Mouse (Mus musculus) left cerebral cortex, postnatal 4 days (tissue): ENCODE results near the gene Schip1. TPM values are rescaled to one million over a fixed set of nuclear protein-coding genes. Genes with fewer than 3 reads are reported as not detected.

Experiments
- DNase-seq: peaks from one replicate; pipeline ENCODE4 v3.0.0-alpha.2; 2022
- intact Hi-C: fragments of 180-260 bp; cut with DNase I; formaldehyde crosslinking; loops from one replicate; pipeline ENCODE4 v1.15.1; 2025
- total RNA-seq, 2 experiments: library from RNA; stranded (reverse); gene quantifications; 2 replicates each; pipeline ENCODE4 v1.2.3; 2021

The Schip1 gene
- total RNA-seq, 2 experiments from 2014 or later = 113 to 126 TPM

DNA sequence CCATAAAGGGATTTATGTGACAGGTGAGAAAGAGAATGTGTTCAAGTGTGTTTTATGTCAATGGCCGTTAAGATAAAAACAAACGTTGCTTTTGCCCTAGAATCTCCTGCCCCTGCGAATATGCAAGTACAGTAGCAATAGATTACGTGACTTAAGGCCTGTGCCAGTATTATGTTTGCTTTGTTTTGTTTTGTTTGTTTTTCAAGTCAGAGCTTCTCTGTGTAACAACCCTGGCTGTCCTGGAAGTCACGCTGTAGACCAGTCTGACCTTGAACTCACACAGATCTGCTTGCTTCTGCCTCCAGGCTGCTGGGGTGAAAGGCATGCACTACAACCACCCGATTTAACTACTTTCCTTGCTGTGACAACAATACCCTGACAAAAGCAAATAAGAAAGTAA is 197.7 kb downstream of the Schip1 start:
- no peak for DNase-seq
- intact Hi-C loops = no loop called here

DNA sequence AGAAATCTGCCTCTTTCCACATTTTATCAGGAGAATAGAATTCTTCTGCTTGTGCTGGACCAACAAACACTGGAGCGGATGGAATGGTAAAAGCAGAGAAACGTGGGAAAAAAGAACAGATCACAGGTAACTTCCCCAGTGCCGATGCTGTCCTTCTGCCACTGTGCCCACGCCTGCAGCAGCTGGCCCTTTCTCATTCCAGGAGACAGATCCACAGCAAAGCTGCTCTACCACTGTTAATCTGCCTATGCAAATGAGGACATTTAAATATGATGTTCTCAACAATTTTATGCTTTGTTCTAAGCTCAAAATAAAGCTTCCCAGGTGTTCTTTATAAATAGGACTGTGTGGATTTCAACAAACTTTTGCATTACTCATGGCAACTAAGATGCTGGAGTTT is 203.3 kb downstream of the Schip1 start:
- DNase-seq = no peak
- intact Hi-C loops = no loop called here

DNA sequence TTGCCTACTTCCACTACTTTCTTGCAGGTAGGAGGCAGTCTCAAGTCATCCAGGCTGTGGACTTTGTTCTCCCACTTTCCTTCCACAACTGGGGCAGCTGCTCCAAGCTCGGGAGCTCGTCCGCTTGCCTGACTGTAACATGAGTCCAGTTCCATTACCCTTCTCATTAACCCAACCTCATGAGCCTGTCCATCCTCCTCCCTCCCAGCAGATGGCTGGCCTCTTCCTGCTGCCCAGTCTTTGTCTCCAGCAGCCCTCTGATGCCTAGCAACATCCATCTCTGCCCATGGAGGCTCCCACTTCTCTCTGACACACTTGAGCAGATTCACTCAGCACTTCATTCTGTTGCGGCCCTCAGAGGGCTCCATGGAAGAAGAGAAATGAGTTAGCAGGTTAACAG is 204.6 kb downstream of the Schip1 start:
- intact Hi-C loops = no loop called here
- no peak for DNase-seq

DNA sequence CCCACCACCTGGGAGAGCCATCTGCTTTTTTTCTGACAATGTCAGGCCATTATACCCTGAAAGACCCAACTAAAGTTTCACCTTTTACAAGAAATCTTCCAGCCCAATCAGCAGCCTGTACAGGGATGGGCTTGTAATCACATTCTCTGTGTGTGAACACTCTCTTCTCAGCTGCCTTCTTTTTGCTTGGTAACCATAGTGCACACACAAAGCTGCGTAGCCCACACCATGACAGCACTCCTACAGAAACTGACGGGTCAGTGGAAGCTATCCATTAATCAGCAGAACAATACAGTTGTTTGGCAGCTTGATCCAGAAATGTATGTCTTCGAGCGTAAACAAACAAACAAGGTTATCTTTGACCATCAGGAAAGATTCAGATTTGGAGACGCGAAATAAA is 205.6 kb downstream of the Schip1 start:
- DNase-seq = no peak
- intact Hi-C loops = no loop called here

DNA sequence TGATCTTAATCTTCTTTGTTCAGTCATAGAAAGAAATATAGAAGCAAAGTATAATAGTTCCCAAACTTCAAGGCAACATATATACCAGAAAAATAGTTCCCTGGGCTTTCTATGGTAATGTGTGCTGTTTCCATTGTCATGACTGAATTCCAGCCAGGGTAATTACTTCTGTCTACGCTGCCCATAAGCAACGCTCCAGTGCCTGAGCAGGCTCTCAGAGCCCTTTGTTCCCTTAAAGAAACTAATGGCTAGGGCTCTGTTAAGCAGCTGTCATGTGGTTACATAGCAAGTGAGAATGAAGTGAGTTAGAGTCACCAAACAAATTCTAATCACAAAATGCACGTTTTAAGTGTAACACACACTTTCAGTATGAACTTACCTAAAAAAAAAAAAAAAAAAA is 206.9 kb downstream of the Schip1 start:
- DNase-seq = no peak
- intact Hi-C loops = no loop called here

DNA sequence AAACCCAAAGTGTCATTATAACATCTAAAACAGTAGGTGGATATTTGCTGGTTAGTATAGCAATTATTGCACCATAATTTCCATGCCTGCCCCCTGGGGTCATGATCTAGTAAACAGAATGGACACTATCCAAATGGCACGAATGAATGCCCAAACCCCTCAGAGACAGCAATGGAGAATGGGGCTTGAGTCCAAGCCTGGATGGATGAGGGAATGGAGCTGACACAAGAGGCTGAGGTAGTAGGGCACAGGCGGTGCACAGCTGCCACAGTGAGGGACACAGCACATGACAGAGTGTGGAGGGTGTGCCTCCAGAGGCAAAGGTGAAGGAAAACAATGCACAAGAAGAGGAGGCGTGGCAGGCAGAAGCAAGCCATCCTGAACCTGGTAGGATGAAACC is 207.3 kb downstream of the Schip1 start:
- DNase-seq = peak; percentile 59
- intact Hi-C loops = no loop called here

DNA sequence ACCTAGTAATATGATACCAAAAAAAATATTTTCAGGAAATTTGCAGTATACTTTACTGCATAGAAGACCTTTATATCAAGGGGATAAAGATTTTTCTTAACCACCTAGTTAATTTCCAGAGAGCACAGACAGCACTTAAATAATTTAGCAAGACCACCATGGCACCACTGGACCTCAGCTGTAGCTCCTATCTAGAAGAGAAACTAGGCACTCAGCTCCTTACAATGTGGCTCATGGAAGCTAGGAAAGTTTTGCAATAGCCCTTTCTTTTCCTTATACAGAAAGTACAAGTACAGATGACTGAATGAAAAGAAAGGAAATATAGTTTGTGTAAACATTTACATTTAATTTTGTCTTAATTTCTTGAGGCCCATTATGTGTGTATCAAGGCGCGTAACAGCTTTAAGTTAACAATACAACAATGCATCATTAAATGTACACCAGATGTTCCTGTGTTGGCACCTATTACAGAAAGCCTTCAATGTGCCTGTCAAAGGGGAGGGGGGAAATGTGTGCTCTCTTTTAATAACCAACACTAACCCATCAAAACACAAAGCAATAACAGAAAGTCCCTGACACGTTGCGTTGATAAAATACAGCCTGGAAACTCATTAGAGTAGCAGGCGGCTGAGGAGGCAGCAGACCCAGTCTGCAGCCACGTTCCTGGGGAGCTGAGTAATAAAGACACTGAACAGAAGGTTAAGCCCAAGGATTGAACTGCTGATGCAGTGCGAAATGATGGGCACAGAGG is 218.4 kb downstream of the Schip1 start:
- intact Hi-C loops = no loop called here
- no peak for DNase-seq

DNA sequence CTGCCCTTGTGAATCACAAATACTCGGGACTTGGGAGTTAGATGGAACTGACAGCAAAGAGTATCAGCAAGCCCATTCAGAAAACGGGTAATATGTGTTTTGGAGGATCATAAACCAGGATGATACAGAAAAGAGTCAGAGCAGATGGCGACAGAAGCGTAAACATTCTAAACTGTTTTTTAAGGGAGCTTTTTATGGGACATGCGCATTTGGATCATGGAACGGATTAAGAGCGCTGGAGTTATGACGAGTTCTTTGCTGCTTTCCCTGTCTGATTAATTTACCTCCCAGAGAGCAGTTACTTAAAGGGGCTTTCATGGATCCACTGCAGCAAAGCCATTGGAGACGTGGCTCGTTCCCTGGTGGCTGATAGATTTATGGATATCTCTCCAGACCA is 219.0 kb downstream of the Schip1 start:
- intact Hi-C loops = no loop called here
- DNase-seq = no peak

DNA sequence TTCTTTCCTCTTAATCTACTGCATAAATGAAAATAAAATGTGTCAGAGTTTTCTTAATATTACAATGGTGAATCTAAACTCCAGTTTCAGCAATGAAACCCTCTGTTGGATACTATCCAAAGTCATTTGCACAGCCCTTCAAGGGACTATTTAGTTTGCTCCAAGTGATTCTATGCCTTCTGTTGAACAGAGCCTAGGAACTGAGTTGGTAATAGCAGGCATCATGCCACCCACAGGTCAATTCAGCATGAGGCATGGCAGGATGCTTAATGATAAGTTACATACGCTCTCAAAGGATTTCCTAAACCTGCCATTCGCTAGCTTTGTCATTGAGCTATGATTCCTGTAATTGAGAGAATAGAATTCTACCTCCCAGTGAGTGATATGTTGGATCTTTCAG is 219.9 kb downstream of the Schip1 start:
- intact Hi-C loops = no loop called here
- DNase-seq = no peak

DNA sequence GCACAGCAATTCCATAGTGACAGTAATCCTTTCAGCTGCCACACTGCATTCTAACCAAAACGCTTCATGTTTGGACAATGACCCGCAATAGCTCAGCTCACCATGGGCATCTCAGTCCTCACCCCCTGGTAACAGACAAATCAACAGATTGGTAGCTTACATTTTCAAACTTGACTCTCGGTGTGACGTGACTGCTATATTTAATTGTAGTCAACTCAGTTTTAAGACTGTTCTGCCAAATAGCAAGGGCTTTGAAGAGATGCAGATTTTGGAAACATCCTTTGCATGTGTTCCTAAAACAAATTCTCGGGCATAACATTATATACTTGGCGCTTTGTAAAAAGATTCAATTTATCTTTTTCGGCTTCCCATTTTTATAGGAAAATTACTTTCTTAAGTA is 232.2 kb downstream of the Schip1 start:
- DNase-seq = no peak
- intact Hi-C loops = no loop called here

DNA sequence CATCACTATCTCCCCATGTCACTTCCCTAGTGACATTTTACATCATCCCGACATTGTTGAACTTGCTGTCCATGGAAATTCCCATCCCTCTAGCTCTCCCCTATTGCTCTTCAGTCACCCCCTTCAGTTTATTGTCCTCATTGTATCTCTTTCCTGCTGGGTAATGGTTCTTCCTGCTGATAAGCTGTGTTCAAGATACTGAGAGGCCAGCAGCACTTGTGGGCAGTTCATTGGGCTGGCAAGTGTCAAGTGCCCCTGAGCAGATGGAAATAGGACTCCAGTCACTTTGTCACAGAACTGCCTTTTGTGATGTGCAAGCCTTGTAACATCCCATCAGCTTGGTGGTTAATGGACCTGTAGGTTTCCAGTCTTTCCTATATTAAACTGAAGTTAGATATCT is 241.0 kb downstream of the Schip1 start:
- intact Hi-C loops = no loop called here
- DNase-seq = no peak

DNA sequence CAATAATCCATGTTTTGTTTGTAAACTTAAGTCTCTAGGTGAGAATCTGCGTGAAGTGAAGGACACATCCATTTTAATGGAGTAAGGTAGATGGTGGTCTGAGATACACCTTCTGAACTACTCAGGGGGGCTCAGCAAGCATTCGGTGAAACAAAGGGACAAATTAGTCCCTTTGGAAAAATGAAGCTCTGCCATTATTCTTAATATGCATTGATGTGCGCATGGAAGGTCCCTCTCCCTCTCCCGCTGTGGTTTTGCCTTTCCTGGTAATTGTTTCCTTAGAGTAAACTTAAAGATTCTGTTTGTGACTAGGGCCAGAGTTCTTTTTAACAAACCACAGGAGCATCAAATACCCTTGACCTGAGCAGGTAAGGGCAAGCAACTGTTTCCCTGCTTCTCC is 242.1 kb downstream of the Schip1 start:
- intact Hi-C loops = no loop called here
- no peak for DNase-seq

DNA sequence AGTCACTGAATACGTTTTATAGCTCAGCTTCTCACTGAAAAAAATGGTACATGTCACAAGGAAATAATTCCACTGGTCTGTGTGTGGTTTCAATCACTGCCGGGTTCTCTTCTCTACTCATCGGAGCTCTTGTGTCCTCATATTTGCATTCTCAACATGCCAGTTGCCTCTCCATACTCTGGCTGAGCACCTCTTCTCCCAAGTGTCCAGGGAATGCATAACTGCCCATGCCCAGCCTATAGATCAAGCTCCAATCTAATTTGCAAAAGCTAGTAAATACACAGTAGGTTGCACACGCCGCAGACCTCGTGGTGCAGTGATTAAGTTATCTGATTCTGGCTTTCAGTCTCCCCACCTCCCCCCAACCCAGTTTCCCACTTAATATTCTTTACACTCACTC is 261.0 kb downstream of the Schip1 start:
- intact Hi-C loops = no loop called here
- DNase-seq = no peak

DNA sequence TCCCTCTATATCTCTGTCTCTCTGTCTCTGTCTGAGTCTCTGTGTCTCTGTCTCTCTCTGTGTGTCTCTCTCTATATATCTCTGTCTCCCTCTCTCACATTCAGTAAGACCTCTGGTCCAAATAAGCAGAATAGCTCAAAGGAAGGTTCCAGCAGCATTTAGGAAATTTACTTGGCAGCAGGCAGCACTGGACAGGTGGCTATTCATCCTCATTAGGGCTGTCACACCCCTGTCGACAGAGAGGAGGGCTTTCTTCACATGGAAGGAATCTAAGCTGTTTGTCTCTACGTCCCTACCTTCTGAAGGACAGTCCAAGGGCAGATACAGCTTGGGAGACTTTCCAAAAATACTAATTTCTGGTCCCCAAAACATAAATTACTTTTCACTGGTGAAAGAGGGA is 267.9 kb downstream of the Schip1 start:
- DNase-seq = no peak
- intact Hi-C loops = no loop called here

DNA sequence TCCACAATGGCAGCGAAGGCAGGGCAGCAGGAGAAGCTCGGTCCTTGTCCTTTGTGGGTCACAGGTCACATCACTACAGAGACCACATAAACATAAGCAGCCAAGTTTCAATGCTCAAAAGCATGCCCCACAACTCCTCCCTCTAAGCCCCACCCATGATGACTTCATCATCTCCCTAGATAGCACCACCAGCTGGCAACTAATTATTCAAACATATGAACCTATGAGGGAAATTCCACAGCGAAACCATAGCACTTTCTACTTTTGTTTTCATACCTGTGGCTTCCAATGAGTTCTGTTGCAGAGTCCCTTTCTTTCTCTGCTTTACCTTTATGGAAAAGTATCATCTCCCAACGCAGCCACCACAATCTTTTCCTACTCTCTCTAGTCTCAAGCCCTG is 270.9 kb downstream of the Schip1 start:
- no peak for DNase-seq
- intact Hi-C loops = no loop called here

DNA sequence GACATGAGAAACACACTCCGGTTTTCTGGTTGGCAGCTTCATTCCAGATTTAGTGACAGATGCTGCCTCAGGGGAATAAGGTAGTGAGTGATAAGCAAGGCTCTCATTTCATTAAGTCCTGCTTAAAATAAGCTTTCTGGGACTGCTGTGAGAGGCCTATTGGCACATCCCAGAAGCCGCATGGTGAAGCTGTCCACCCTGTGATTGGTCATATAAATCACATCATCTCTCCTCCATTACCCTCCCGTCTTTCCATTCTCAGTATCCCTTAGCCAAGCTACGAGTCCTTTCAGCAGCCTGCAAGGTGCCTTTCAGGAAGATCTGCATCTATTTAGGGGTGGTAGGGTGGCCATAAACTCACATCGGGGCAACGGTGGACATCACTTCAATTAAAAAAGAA is 286.0 kb downstream of the Schip1 start:
- intact Hi-C loops = no loop called here
- no peak for DNase-seq

DNA sequence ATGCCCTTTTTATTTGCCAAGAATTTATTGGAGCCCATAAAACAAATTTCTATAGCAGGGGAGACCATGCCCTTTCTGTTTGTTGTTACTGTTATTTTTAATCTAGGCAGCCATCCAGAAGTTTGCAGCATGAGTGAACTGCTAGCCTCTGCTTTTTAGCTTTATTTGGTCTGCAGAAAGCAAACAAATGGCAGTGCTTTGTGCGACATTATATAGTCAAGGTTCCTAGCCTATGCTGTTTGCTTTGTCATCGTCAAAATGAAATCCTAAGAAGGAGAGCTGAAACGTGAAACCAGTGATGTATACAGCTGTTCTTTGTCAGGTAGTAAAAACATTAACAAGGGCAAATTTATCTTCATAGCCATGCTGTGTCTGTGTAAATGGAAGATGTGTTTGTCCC is 286.9 kb downstream of the Schip1 start:
- no peak for DNase-seq
- intact Hi-C loops = no loop called here

DNA sequence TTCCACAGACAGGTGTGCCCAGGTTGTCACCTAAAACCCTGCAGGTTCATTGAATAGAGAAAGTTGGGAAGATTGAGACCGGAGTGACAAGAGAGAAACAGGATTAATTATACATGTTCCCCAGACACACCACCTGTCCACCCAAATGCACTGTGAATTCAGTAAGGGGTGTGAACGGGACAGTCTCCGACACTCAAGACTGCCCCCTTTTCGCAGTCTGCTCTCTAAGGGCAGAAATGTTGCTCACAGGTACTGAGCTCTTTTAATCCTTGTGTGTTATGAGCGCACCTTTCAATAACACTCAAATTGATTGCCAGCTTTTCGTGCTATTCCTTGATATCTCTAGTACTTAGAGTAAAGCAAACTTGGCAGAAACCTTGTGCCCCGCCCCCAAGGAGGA is 288.4 kb downstream of the Schip1 start:
- intact Hi-C loops = no loop called here
- no peak for DNase-seq

DNA sequence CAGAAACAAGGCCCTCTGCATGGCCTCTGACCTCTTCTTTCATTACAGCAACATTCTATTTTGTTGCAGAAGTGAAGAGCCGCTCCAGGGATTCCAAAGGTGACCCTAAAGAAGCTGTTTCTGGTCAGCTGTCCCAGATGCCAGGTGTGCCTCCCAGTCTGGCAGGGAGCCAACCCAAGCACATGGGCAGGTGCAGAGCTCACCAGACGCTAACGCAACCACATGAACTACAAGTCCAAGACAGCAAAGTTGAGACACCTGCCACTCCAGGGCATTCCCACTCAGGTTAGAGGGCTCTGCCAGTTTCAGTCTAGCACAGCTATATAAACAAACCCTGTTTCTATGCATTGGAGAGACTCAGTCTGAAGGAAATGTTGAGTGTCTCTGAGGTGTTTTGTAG is 288.9 kb downstream of the Schip1 start:
- intact Hi-C loops = no loop called here
- DNase-seq = peak; percentile 11

DNA sequence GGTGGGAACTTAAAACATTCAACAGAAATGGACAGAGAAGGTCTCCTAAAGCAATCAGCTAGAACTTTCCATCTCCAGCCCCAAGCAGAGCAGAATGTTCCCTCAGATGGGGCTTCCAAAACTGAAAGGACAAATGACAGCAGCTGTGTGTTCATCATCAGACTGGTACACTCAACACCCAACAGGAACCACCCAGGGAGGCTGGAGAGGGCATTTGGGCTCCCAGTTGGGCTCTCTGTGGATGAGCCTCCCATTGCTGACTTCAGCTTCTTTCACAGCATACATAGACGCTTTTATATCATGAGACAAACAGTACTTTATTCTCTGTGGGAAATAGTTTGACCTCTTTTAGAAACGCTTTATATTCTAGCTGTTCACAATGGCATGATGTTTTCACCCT is 291.9 kb downstream of the Schip1 start:
- no peak for DNase-seq
- intact Hi-C loops = no loop called here

DNA sequence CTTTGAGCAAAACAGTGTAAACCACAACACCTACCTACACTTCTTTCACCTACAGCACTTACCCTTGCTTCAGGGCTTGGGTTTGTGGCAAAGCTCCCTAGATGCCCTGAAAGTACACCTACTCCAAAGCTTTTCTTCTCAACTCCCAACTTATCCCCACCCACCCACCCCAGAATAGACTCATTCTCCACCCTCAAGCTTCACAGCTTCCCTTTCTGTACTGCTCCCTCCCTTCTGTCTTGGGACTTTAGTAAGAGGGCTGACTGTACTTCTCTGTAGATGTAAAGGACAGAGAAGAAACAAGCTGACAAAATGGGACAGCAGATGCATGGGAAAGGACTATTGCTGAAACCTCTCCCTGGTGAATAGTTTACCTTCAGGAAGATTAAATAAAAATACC is 303.4 kb downstream of the Schip1 start:
- DNase-seq = no peak
- intact Hi-C loops = no loop called here

DNA sequence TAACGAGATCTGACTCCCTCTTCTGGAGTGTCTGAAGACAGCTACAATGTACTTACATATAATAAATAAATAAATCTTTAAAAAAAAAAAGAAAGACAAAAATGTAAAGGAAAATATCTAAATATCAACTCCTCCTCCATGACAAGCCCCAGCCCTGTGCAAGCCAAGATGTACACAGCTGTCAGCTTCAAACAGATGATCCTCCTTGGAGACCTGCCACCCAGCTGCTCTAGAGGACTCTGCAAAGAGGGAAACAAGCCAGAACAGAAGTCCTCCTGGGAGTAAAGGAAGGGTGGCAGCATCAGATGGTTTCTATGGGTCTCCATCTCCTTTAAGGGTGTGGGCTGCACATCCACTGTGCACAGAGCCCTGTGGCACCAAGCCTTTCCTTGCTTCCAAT is 308.3 kb downstream of the Schip1 start:
- peak; percentile 38 for DNase-seq
- intact Hi-C loops = no loop called here

DNA sequence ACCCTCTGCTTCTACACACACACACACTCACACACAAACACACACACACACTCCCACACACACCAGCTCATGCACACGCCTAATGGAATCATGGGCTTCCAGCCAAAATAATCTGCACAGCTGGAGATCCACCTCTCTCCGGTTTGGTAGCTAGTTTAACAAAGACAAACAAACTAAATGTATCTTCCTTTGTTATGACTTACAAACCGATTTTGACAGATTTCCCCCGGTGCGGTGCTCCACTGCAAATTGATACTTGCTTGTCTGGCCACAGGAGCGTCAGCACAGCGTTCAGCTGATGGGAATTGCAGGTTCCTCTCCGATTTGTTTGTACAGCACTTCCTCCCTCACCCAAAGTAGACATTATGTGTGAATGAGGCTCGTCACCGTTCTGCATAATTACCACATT is 310.5 kb downstream of the Schip1 start:
- no peak for DNase-seq
- intact Hi-C loops = no loop called here
